Mouse (Mus musculus): Measurements from ENCODE around the gene Fgd4. TPM values are rescaled to one million over a fixed set of nuclear protein-coding genes. Genes with fewer than 3 reads are reported as not detected.
"Not testable (repeated sequence)": the region's sequence is repeated elsewhere in the genome, so short reads cannot be mapped to it uniquely, and the experiment has no call there.

The Fgd4 gene
- total and polyA plus RNA-seq, 2 experiments from 2014 or later = 11.7 to 38.1 TPM

DNA sequence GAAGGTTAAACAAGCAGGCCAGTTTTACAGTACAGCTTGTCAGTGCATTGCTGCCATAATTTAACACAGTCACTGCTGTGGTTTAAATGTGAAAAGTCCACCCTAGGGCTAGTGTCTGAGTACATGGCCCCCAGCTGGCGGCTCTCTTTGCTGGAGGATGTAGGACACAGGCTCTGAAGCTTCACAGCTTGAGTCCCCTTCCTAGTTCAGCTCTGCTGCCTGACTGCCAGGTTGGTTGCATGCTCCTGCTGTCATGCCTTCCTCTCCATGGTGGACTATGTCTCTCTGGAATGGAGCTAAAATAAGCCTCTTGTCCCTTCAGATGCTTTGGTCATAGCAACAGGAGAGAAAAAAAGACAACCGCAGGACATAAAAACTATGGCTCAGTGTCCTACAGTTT, 46.3 kb downstream of the Fgd4 start:
- Histone ChIP-seq H3K36me3 (ENCODE audit: insufficient read depth, low read length) (no peaks in the 10 kb centered on the region), H3K27me3 (ENCODE audit: insufficient read depth, low read length) (no peaks in the 10 kb centered on the region), H3K9ac (replicated peaks; ENCODE audit: low read length, poor library complexity, severe bottlenecking) (no peak overlapping the region), H3K4me3 (ENCODE audit: low read depth, low read length) (no peak overlapping the region), H3K27ac (ENCODE audit: low read depth, low read length) (no peak overlapping the region), H3K4me1 (ENCODE audit: insufficient read depth, low read length) (peaks cover 13% of the 10 kb centered on the region; the same call in 1 of the 2 replicates), H3K4me2 (ENCODE audit: low read depth, low read length, poor library complexity, severe bottlenecking) (no peak overlapping the region), H3K9me3 (ENCODE audit: low read length) (no peaks in the 10 kb centered on the region)
- TF ChIP-seq CTCF (IDR thresholded peaks at IDR 0.05) = no peak
- DNase-seq (ENCODE audit: low spot score) (peak; percentile 17), ATAC-seq (ENCODE audit: low FRiP score) (no peak)
- 44% methylated on average over 2 of the region's 2 CpGs for WGBS

DNA sequence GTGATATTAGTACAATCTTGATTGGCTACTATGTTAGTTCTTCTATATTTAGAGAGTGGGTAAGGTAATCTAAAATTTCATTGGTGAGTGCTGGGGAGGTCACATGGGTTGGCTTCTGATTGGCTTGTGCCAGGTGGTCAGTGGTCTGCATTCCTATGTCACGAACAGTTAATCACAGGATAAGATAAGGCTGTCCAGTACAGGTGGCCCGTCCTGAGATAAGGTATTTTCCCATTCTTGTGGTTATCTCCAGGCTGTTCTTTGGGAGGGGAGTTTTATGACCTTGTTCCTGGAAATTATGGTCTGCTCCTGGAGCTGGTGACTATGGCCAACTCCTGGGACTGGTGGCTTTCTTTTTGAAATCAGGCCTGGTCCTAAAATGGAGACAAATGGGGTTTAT, 48.2 kb downstream of the Fgd4 start:
- 88% methylated on average over 2 of the region's 2 CpGs for WGBS
- ATAC-seq (ENCODE audit: low FRiP score) = no peak

DNA sequence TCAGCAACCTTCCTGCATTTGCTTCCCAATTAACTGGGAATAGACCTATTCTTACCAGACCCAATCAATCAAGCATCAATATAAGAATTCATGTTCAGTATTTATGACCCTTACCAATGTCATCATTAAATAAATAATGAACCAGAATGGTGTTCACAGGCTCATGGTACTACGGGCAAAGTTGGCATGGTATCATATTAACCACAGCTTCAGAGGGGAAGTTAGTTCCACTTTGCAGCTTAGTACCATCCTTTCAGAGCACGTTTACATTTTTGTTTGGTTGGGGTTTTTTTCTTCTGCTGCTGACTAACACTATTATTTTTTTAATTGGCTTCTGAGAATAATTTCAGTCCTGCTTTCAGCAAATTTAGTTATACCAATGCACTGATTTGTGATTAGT, 51.2 kb downstream of the Fgd4 start:
- Histone ChIP-seq H3K9me3 (ENCODE audit: low read length) (no peaks in the 10 kb centered on the region), H3K4me3 (ENCODE audit: low read depth, low read length) (no peak overlapping the region), H3K27me3 (ENCODE audit: insufficient read depth, low read length) (no peaks in the 10 kb centered on the region), H3K27ac (ENCODE audit: low read depth, low read length) (no peak overlapping the region), H3K4me2 (ENCODE audit: low read depth, low read length, poor library complexity, severe bottlenecking) (no peak overlapping the region), H3K4me1 (ENCODE audit: insufficient read depth, low read length) (no peaks in the 10 kb centered on the region; the same call in 1 of the 2 replicates), H3K9ac (replicated peaks; ENCODE audit: low read length, poor library complexity, severe bottlenecking) (no peak overlapping the region), H3K36me3 (ENCODE audit: insufficient read depth, low read length) (no peaks in the 10 kb centered on the region)
- ATAC-seq (ENCODE audit: low FRiP score) = no peak
- DNase-seq (ENCODE audit: low spot score) = no peak
- no peak for TF ChIP-seq CTCF (IDR thresholded peaks at IDR 0.05)
- 83% methylated on average over 2 of the region's 2 CpGs for WGBS

More for the DNA sequence above, 48.2 kb downstream of the Fgd4 start:
- no peak overlapping the region for H3K27ac ChIP-seq (ENCODE audit: low read depth, low read length)
- no peaks in the 10 kb centered on the region for H3K36me3 ChIP-seq (ENCODE audit: insufficient read depth, low read length)
- no peak overlapping the region for H3K9ac ChIP-seq (replicated peaks; ENCODE audit: low read length, poor library complexity, severe bottlenecking)
- no peak for TF ChIP-seq CTCF (IDR thresholded peaks at IDR 0.05)
- DNase-seq (ENCODE audit: low spot score) = no peak
- H3K27me3 ChIP-seq (ENCODE audit: insufficient read depth, low read length) = no peaks in the 10 kb centered on the region
- peaks cover 5% of the 10 kb centered on the region; the same call in 1 of the 2 replicates for H3K4me1 ChIP-seq (ENCODE audit: insufficient read depth, low read length)
- H3K9me3 ChIP-seq (ENCODE audit: low read length) = no peaks in the 10 kb centered on the region
- no peak overlapping the region for H3K4me2 ChIP-seq (ENCODE audit: low read depth, low read length, poor library complexity, severe bottlenecking)
- no peak overlapping the region for H3K4me3 ChIP-seq (ENCODE audit: low read depth, low read length)

DNA sequence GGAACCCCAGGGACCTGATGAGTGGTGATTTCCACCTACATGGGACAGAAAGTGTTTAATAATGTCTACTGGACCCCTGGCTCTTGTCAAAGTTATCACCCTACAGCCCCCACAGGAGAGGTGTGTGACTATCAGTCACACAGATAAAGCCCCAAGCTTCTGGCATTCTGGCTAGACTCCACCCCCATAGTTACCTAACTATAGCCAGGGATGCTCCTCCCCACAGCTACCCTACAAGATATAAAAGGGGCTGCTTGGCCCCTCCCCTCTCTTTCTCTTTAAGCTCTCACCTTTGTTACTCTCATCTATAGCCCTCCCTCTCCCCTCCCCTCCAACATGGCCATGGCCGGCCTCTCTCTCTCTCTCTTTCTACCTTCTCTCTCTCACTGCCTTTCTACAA, 53.7 kb downstream of the Fgd4 start:
- TF ChIP-seq CTCF (IDR thresholded peaks at IDR 0.05) = no peak
- no peak for DNase-seq (ENCODE audit: low spot score)
- H3K27me3 ChIP-seq (ENCODE audit: insufficient read depth, low read length) = no peaks in the 10 kb centered on the region
- no peak overlapping the region for H3K9ac ChIP-seq (replicated peaks; ENCODE audit: low read length, poor library complexity, severe bottlenecking)
- no peak overlapping the region for H3K4me3 ChIP-seq (ENCODE audit: low read depth, low read length)
- no peak overlapping the region for H3K27ac ChIP-seq (ENCODE audit: low read depth, low read length)
- no peak for ATAC-seq (ENCODE audit: low FRiP score)
- H3K36me3 ChIP-seq (ENCODE audit: insufficient read depth, low read length) = no peaks in the 10 kb centered on the region
- WGBS = 29% methylated on average over 1 of the region's 1 CpGs
- H3K4me1 ChIP-seq (ENCODE audit: insufficient read depth, low read length) = no peaks in the 10 kb centered on the region
- H3K9me3 ChIP-seq (ENCODE audit: low read length) = no peaks in the 10 kb centered on the region
- H3K4me2 ChIP-seq (ENCODE audit: low read depth, low read length, poor library complexity, severe bottlenecking) = no peak overlapping the region

DNA sequence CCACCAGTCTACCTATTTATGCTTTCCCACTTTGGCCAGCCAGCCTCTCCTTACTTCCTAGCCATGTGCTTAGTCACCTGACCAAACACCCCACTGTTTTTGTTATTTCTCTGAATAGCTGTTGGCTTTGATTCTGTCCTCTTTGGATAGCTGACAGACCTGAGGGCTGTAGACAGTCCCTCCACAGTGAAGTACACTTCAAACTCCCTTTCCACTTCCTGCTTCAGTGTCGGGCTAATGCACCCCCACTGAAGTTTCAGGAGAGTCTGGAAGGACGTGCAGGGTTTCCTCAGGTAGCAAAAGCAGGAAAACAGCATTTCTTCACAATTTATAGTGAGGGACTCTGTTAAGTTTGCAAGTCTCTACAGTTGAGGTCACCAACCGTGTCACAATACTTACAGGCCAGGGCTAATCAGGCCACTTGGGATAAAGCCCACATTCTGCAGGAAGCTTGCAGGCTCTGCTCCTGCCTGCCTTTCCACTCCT, 57.4 kb downstream of the Fgd4 start:
- Histone ChIP-seq H3K36me3 (ENCODE audit: insufficient read depth, low read length) (no peaks in the 10 kb centered on the region), H3K9me3 (ENCODE audit: low read length) (no peaks in the 10 kb centered on the region), H3K4me3 (ENCODE audit: low read depth, low read length) (no peak overlapping the region), H3K4me1 (ENCODE audit: insufficient read depth, low read length) (no peaks in the 10 kb centered on the region), H3K27me3 (ENCODE audit: insufficient read depth, low read length) (no peaks in the 10 kb centered on the region), H3K27ac (ENCODE audit: low read depth, low read length) (no peak overlapping the region), H3K4me2 (ENCODE audit: low read depth, low read length, poor library complexity, severe bottlenecking) (no peak overlapping the region), H3K9ac (replicated peaks; ENCODE audit: low read length, poor library complexity, severe bottlenecking) (no peak overlapping the region)
- DNase-seq (ENCODE audit: low spot score) = peak; percentile 30
- whole genome bisulfite sequencing = 66% methylated on average over 3 of the region's 3 CpGs
- ATAC-seq (ENCODE audit: low FRiP score) = no peak
- TF ChIP-seq CTCF (IDR thresholded peaks at IDR 0.05) = no peak

DNA sequence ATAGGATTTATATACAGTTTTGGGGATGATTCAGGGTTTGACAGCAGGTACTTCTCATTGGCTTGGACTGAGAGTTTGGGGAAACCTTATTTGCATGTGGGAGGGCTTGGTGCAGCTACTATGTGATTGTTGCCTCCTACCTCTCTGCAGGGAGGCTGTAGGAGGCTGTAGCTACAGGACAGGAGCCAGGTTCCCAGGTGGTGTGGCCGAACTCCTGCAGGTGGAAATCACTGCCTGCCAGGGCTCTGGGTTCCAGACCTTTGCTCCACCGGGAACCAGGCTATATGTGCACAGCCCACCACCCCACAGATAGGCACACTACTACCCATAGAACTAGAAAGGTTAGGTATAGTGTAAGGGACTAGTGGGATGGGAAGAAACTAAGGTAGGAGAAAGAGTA, 61.0 kb downstream of the Fgd4 start:
- not testable (repeated sequence) for H3K36me3 ChIP-seq (ENCODE audit: insufficient read depth, low read length); H3K9ac ChIP-seq (replicated peaks; ENCODE audit: low read length, poor library complexity, severe bottlenecking); H3K4me1 ChIP-seq (ENCODE audit: insufficient read depth, low read length); H3K27ac ChIP-seq (ENCODE audit: low read depth, low read length); H3K9me3 ChIP-seq (ENCODE audit: low read length); H3K27me3 ChIP-seq (ENCODE audit: insufficient read depth, low read length); ATAC-seq (ENCODE audit: low FRiP score); H3K4me3 ChIP-seq (ENCODE audit: low read depth, low read length); H3K4me2 ChIP-seq (ENCODE audit: low read depth, low read length, poor library complexity, severe bottlenecking); DNase-seq (ENCODE audit: low spot score)
- 85% methylated on average over 2 of the region's 2 CpGs for WGBS

Measured in midbrain, postnatal 0 days (tissue).